Mouse (Mus musculus) frontal cortex, postnatal 14 days (tissue): Measurements from ENCODE around the gene Tlr5.
A peak's percentile ranks its signal among the peaks of the same experiment; 100 is the strongest.

Experiments
- DNase-seq, 2 experiments: peaks; one replicate each; pipeline ENCODE4 v3.0.0; 2022; ENCODE audit warnings: low spot score in 2 of 2

Gene Tlr5

DNA sequence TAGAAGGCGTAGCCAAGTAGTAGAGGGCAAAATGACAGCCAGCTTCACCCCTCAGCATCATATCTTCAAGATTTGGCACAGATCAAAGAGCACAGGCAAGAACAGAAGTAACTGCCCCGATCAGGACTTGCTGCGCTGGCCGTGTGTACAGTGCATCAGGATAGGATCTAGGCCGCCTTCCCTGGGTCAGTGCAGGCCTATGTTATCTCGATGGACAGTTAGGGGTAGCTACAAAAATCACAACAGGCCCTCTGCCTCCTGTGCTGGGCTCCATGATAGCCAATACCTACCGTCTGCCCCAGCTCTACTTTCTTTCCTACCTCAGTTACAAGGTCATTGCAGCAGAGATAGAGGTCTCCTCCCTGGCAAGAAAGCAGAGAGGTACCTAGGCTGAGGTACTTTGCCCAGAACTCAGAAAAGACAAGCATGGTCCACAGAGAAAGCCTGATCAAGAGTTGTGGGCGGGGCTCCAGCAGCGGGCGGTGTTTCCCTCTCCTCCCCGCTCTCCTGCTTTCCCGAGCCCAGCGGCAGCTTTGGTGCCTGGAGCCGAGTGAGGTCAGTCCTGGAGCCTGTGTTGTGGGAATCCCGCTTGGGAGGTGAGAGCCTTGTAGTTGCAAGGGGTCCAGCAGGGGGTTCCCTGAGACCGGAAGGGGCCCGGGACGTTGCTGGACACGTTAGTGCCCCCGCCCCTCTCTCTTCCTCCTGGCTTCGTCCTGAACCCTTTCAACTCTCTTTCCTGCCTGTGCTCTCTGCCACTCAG, at the start of gene Tlr5:
TSS of gene Tlr5 (plus strand) at position 502 of the 760 bp plus-strand sequence.
- DNase-seq, result no peak

DNA sequence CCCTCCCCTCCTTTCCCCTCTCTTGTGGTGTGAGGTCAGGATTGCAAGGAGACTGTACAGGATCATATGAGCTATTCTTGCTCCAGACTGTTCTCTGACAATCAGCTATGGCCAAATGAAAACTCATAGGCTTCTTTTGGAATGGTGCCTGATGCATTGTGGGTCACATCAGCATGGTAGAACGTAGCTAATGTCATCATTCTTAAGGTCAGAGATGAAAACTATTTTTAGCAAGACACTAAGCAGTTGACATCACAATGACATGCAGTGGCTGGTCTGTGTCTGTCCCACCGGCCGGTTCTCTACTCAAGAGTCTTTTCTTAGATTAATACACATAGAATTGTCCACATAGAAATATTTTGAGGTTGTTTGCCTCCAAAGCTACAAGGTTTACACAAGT, 48.9 kb upstream of the Tlr5 start:
- no peak for DNase-seq

DNA sequence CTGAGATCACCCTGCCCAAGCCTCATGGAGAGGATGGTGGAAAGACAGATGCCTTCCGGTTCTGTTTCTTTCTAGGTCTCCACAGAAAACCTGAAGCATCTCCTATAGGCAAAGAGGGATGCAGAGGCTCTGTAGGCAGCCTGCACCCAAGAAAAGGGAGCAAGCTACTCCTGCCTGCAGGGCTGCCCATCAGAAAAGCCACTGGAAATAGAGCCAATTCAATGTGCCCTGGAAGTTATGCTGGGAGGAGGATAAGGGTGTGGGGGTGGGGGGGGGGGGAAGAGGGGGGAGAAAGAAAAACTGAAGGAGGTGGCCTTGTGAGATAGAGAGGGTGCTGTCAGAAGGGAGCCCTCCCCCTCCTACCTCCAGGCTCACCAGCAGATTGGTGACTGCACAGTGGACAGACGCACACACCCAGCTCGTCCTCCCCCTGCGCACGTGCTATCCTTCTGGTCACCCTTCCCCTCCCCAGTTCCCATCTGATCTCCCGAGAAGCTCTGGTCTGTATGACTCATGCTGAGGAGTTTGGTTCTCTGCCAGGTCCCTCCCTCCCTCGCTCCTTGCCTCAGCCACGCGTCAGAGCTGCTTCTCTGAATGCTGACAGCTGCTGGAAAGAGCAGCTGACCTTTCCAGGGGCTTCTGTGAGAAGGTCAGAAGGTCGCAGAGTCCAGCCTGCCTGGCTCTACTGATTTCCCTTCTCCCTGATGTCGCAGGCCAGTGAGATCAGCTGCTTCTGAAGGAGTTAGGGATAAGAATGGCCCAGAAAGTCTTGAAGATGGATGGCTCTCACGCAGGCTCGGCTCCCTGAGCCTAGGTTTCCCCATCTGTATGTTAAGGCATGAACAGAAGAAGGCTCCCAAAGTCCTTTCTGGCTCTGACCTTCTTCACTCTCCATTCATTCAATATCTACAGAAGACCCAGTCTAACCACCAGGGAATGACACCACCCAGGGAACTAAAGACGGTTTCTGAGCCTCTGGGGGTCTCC, 46.2 kb upstream of the Tlr5 start:
- peak; percentile 84 to 89 for DNase-seq

DNA sequence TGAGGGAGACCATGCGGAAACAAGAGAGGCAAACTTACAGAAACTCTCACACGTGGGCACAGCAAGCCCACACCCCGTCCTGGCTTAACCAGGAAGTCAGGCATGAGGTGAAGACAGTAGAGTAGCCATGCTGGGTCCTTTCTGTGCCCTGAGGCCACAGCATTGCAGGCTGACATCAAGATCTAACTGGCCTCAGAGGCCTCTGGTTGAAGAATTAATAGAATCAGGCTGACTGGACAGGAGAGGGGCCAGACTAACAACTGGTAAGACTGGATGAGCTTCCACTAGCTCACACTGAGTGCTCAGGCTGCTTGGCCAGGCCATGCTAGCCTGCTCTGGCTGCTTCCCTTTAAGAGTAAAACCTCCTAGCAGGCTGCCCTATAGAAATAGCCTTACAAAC, 45.5 kb upstream of the Tlr5 start:
- no peak for DNase-seq

DNA sequence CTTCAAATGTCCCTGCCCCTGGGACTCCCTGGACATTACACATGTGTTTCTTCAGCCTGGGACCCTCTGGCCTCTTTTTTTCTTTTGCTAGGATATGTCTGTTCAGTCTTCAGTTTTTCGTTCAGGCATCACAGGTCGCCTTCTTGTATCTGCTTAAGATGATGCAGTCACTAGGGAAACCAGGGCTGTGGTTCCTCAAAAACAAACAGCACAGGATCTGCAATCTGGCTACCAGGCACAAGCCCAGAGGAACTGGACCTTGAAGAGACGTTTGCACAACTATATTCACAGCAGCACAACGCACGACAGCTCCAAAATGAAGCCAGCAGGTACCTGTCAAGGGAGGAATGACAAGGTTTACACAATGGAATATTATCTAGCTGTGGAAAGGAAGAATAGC, 45.0 kb upstream of the Tlr5 start:
- DNase-seq, result no peak

DNA sequence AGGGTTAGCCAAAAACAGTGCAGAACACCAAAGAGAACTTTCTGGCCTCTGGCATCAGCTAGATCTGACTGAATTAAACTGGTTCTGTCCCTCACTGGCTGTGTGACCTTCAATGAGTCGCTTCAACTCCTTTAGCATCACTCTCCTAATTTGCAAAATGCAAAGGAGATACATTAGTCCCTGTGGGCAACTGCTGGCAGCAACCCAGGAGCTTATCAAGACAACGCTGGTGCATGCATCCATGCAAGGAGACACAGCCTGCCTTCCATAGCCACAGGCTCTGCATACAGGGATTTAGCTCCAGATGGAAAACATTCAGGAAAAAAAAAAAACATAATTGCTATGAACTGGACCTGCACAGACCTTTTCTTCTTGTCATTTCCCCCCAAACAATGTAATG, 42.0 kb upstream of the Tlr5 start:
- DNase-seq, result peak in 1 of 2 experiments; percentile 0

DNA sequence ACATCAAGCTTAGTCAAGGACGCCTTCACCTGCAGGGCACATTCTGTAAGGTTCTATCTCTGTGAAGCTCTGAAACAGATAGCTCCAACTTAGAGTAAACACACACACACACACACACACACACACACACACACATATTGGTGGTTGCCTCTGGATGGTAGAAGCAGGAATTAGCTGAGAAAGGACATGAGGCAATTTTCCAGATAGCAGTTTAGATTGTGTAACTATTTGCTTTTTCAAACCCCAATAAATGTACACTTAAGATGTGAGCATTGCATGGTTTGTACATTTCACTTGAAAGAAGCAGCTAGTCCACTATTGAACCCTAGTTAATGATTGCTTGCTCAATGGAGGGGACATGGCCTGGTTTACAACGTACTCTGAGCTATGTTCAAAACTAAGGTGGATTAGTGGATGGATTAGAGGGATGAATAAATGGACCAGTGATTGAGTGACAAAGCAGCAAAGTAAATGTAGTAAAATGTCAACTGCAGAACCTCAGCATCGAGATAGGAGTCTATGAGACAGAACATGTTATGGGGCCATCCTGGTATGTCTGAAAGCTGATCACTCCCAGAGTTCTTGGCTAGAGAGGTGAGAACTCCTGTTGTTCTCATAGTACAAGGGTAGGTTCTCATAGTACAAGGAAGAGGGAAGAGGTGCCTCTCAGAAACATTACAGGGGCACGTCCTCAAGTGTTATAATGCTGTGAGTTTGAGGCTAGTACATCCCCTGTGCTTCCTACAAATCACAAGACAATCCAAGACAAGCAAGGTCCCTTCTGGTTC, 40.3 kb upstream of the Tlr5 start:
- DNase-seq, result no peak

DNA sequence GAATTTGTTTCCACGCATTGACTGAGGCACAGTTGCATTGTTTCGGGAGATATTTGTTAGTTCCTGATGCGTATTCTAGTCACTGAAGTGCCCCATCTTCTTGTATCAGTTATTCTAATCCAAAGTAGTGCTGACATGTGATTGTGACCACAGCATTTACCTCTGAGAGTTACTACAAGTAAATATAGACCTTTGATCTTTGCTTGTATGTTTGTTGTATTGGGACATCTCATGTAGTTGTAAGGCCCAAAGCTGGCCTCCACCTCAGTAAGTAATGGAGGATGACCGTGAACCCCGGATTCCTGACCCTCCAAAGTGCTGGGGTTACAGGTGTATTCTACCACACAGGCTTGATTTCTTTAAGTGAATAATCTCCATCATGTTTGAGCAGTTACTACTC, 38.4 kb upstream of the Tlr5 start:
- no peak for DNase-seq

DNA sequence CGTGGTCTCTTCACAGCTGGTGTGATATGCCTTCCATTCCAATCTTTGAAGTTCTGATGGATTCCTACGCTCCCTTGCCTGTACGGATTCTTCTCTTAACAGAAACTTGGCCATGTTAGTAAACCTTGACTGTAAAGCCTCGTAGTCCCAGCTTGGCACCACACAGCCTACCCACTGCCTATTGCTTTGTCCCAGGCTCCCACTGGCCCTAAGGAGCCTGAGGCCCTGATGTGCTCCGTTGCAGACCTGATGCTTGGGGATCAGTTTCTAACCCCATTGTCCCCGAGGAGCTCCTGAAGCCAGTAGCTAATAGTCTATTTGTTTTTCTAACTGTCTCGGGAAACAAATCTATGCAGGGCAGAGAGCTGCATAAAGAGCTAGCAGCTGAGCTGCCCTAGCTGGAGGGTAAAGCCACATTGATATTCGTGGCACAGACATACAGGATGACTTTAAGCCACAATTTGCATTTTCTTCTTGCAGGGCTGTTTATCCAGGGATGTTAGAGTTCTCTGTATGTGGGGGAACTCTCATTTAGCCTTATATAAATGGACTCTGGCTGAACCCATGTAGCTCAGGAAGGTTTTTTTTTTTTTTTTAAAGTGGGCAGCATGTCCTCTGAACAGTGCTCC, 35.8 kb upstream of the Tlr5 start:
- no peak for DNase-seq

DNA sequence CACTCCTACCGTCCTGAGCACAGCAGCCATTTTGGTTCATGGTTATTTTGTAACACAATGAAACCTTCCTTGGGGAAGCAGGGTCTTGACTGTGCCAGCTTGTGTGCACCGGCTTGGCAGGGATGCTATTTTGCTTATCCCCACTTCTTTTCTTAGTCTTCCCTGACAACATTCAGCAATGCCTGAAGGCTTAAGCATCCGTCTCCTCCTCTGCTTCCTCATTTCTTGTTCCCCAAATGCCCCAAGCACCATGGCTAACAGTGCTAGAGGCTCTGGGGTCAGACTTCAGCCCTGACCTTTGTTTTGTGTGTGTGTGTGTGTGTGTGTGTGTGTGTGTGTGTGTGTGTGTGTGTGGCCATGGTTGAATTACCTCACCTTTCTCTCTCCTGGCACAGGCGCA, 31.8 kb upstream of the Tlr5 start:
- no peak for DNase-seq

DNA sequence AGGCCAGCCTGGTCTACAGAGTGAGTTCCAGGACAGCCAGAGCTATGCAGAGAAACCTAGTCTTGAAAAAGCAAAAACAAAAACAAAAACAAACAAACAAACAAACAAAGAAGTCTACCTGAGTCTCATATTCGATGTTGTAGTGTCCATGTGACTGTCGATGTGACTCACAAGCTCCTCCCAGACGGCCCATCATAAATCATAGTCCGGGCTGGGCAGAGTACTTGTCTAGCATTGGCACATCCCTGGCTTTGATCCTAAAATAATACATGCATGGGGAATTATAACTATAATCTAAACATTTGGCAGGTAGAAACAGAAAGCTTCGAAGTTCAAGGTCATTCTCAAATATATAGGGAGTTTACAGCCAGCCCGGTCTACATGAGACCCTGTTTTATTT, 28.1 kb upstream of the Tlr5 start:
- DNase-seq, result no peak

DNA sequence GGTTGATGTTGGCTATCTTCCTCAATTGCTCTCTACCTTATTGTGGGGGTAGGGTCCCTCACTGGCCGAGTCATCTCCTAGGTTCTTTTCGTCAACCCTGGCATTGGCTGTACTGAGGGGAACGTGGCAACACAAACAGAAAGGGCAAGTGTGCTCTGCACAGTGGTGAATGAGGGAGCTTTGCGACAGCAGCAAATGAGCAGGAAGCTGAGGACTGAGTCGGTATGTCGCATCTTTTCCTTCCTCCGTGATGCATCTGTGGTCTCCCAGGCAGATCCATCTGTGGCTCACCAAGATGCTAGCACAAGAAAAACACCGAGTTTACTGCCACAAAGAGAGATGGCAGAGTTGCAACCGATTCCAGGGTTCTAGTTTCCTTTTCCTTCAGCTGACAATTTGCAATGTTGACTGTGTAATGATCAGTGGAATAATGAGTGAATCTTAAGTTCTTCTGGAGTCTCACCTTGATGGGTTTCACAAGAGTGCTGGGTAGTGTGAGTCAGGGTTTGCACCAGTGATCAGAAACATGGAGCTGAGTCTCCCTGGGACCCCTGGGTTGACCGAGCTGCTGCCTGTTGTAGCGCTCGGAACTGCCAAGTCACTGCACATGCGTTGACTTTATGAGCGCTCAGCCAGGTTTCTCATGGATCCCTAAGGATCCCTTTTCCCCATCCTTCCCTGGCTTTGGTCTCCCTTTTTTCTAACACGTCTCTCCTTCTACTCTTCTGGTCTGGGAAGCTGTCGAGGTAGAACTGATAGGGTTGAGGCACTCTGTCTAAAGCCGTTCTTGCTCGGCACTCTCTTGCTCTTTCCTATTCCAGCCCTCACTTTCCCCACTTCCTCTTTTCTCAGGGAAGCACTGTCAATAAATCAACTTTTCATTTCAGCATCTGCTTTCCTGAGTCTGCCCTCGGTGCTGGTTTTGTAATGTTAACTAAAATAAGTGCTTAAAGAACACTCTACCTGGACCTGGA, 26.4 kb upstream of the Tlr5 start:
- no peak for DNase-seq

DNA sequence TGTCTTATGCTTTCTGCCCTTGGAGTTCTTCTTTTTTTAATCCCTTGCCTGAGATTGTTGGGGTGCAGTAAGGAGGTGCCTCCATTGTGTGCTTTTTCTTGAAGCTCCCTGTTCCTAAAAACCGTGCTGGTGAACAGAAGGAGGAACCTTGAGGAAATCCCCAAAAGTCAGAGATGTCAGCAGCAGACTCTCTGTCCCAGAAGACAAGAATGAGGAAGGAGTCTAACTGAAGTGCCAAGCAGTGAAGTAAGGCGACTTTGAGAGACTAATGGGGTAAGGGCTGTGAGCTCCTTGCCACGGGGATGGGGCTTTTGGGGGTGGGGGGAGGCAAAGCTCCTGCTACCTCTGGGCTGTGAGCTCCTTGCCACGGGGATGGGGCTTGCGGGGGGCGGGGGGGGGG, 19.1 kb upstream of the Tlr5 start:
- DNase-seq, result no peak

DNA sequence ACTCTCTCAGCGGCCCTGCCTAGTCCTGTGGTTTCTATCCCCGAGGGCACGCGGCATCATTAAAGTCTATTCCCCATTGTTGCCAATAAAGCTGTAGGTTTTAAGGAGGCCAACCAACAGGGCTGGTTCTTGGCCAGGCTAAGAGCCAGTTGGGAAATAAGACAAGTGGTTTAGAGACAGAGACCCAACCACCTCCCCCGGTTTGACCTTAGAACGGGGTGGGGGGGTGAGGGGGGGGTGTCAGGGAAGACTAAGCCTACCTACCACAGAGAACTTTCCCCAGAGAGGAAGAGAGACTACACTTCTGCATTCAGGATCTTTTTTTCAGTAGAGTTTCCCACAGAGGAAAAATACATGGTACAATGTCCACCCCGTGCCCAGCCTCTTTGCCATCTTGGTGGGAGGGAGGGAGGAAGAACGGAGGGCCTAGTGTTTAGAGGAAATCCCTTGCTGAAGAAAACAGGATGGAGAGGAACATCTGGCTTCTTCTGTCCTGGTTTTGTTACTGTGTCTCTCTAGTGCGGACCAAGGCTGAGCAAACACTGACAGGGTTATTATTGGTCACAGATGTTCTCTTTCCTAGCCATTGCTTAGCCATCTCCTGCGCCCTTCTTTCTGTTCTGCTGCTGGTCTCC, 17.0 kb upstream of the Tlr5 start:
- no peak for DNase-seq

DNA sequence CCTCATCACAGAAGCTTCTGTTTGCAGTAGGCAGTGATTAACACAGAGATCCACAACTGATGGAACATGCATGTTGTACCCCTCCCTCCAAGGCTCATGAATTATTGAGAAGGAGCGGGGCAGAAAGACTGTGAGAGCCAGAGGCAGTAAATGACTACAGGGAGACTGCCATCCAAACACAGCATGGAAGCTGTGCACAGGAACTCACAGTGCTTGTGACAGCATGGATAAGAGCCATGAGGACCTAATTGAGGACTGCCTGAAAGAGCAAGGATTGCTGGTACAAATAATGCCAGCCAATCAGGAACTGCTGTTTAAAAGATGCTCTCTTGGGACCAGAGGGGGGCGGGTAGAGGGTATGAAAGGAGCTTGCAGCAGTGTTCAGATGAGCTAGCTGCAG, 12.7 kb upstream of the Tlr5 start:
- DNase-seq, result no peak

DNA sequence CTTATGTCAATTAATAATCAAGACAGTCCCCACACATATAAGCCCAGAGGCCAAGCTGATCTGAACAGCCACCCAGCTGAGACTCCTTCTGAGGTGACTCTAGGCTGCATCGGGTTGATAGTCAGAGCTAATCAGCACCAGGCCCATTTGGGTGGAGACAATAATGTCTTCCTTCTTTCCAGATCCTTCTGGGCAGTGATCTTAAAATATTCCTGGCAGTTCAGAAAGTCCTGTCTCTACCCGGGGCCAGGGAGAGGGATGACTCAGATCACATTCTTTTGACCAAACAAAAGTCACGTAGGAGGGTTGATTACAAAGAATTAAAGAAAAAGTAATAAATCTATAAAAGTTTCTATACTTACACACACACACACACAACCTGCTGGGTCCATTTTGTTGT, 10.7 kb upstream of the Tlr5 start:
- no peak for DNase-seq

DNA sequence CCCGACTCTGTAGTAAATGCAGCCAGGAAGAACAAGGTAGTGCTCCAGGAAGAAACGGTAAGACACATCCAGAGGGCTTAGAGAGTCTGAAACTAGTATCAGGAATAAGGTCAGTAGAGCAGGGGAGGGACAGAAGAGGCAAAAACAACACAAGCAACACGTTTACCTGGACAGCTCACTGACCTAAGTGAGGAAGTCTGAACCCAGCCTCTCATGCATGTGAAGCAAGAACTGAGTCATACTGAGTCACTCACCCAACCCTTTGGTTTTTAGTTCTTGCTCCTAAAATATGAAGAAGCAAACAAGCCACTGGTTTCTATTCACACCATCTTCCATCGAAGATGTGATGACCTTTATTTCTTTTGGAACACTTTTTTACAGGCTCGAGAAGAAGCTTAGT, 9.9 kb upstream of the Tlr5 start:
- no peak for DNase-seq

DNA sequence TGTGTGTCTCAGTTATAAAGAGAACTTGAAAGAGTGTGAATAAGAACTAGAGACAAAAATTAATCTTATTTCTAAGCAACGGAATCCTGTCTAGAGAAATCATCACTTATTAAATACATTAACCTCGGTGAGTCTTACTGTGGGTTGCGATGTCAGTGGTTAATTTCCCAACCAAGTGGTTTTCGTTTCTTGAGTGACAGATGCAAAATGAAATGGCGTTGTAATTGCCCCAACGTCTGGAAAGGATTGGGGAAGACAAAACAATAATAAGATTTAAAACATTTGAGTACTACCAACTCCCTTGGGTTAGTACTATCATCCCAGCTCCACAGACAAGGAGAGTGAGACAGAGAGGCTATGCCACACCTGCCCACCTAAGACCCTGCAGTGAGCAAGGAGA, 9.0 kb upstream of the Tlr5 start:
- no peak for DNase-seq

DNA sequence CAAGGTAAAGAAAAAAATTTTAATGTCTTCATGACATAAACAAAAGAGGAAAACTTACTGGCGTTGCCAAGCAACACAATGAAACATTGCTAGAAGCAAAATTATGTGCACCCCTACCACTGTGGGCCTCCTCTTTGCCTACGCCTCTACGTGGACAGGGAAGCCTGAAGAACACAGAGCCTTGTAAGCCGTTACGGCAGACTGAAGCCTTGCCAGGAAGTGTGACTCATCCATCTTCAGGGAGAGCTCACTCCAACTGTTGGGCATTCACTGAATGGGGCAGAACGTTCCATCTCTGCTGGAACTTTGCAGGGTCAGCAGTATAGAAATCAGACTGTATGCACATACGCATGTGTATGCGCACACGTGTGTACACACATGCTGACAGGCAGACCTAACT, 3.3 kb upstream of the Tlr5 start:
- DNase-seq, result peak; percentile 56 to 58

DNA sequence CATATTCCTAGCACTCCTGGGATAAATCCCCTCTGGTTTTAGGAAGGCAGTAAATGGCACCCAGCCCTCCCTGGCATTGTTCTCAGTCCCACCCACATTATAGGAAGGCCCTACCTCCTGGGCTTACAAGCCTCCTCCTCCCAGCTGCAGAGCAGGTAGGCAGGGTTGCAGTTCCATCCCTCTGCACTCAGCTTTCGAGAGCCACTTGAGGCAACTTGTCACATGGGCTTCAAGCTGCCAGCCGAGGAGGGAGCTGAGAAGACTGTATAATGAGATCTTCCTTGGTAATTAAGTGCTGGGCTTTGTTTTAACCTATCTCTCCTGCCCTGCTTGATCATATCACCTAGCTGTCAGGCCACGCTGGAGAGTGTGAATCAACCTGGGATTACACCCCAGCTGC, 1.4 kb upstream of the Tlr5 start:
- no peak for DNase-seq
